Mouse (Mus musculus): ENCODE measurements around the gene Selenon. TPM values are rescaled to one million over a fixed set of nuclear protein-coding genes. Genes with fewer than 3 reads are reported as not detected.

Selenon gene
- total RNA-seq, 2 experiments from 2014 or later, result 4.4 to 6.3 TPM

DNA sequence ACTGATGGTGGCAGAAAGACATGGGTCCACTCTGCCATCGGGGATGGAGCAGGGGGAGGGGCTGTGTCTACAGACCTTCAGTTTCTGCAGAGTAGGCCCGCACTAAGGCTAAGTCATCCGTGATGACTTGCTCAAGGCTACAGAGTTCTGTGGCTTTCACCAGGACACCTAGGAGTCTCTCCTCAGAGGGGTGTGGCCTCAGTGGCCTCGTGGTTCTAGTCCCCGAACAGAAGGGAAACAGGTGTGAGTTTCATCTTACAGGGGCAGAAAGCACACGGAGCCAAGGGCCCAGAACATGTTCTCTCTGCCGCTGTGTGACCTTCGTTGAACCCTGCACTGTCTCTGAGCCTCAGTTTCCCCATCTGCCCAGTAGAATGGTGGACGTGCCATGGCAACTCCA lies 36.3 kb upstream of the Selenon start:
- no peak for DNase-seq
- intact Hi-C loops (cut with DNase I), result loop anchor here (5.0 kb wide), 1 partner anchor 46 kb away; no protein-coding TSS in a partner anchor
- no peak overlapping the region for H3K27ac ChIP-seq
- no peak overlapping the region for H3K4me3 ChIP-seq
- no peak for TF ChIP-seq CTCF (IDR thresholded peaks at IDR 0.05)

GRCm38 (mm10) chr4:134587636-134588197 lies 35.8 kb upstream of the Selenon start:
- Histone ChIP-seq H3K4me3 (no peak overlapping the region), H3K27ac (no peak overlapping the region)
- DNase-seq, result no peak
- TF ChIP-seq CTCF (IDR thresholded peaks at IDR 0.05), result no peak
- intact Hi-C loops (cut with DNase I), result loop anchor here (5.0 kb wide), 1 partner anchor 45 kb away; no protein-coding TSS in a partner anchor

DNA sequence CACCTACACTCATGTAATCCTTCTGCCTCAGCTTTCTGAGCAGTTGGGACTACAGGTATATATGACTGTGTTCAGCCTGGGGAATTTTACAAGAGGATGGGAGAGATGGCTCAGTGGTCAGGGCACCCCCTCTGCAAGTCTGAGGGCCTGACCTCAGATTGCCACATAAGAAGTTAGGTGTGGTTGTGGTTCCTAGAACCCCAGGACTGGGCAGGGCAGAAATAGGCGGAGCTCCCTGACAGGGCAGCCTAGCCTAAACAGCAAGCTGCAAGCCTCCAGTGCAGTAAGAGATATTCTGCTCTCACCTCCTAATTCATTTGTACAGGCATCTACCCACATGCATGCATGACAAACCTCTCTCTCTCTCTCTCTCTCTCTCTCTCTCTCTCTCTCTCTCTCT lies 34.7 kb upstream of the Selenon start:
- no peak for DNase-seq
- H3K27ac ChIP-seq, result no peak overlapping the region
- intact Hi-C loops (cut with DNase I), result loop anchor here (5.0 kb wide), 1 partner anchor 44 kb away; no protein-coding TSS in a partner anchor
- no peak overlapping the region for H3K4me3 ChIP-seq
- no peak for TF ChIP-seq CTCF (IDR thresholded peaks at IDR 0.05)

- TF ChIP-seq CTCF (IDR thresholded peaks at IDR 0.05), result no peak
- H3K4me3 ChIP-seq, result no peak overlapping the region
- no peak for DNase-seq
- no peak overlapping the region for H3K27ac ChIP-seq
- intact Hi-C loops (cut with DNase I), result loop anchor here (5.0 kb wide), 1 partner anchor 44 kb away; no protein-coding TSS in a partner anchor
Measured at GRCm38 (mm10) chr4:134586126-134586525, 34.2 kb upstream of the Selenon start.

- Histone ChIP-seq H3K4me3 (no peak overlapping the region), H3K27ac (no peak overlapping the region)
- peak; percentile 59 for DNase-seq
- intact Hi-C loops (cut with DNase I), result no loop called here
- TF ChIP-seq CTCF (IDR thresholded peaks at IDR 0.05), result peak; percentile 64
Measured at GRCm38 (mm10) chr4:134583513-134583912, 31.5 kb upstream of the Selenon start.

GRCm38 (mm10) chr4:134581365-134581764 lies 29.4 kb upstream of the Selenon start:
- Histone ChIP-seq H3K4me3 (no peak overlapping the region), H3K27ac (no peak overlapping the region)
- intact Hi-C loops (cut with DNase I), result no loop called here
- no peak for DNase-seq
- TF ChIP-seq CTCF (IDR thresholded peaks at IDR 0.05), result no peak

- Histone ChIP-seq H3K4me3 (no peak overlapping the region), H3K27ac (no peak overlapping the region)
- intact Hi-C loops (cut with DNase I), result no loop called here
- no peak for TF ChIP-seq CTCF (IDR thresholded peaks at IDR 0.05)
- no peak for DNase-seq
Measured at GRCm38 (mm10) chr4:134580351-134581148, 28.6 kb upstream of the Selenon start.

DNA sequence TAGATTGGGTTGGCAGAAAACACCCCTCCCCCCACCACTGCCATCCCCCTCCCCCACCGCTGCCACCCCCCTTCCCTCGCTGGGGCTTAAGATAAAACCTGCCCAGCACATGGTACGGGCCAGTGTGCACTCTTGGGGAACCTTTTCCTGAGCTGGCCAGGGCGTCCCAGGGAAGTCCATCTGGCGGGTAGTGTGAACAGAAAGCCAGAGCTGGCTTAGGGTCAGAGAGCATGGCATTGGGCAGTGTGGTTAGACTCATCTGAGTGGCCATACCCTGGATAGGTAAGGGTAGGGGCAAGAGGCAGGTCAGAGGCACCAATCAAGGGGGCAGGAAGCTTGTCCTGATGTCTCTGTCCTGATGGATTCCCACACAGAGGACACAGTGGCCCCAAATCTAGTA lies 27.7 kb upstream of the Selenon start:
- no peak for TF ChIP-seq CTCF (IDR thresholded peaks at IDR 0.05)
- intact Hi-C loops (cut with DNase I), result no loop called here
- no peak overlapping the region for H3K27ac ChIP-seq
- DNase-seq, result no peak
- no peak overlapping the region for H3K4me3 ChIP-seq

DNA sequence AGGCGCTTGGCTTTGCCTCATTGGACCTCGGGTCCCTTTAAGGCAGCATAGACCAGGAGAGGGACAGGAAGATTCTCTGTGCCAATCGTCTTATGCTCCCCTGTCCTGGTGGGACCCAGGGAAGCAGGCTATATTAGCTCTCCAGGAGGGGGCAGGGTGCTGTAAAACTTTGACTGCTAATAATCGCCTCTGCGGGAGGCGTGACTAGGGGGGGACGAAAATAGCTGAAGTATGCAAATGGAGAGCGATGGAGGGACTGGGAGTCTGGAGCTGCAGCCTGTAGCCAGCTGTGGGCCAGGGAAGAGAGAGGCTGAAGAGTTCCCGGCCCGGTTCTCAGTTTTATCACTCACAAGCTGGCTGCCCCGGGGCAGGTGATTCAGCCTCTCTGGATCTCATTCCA lies 27.2 kb upstream of the Selenon start:
- DNase-seq, result no peak
- TF ChIP-seq CTCF (IDR thresholded peaks at IDR 0.05), result peak; percentile 39; the same call in 1 of the 2 replicates
- H3K4me3 ChIP-seq, result peak overlapping the region; percentile 11; the same call in 1 of the 2 replicates
- H3K27ac ChIP-seq, result no peak overlapping the region
- intact Hi-C loops (cut with DNase I), result no loop called here

- no peak overlapping the region for H3K27ac ChIP-seq
- TF ChIP-seq CTCF (IDR thresholded peaks at IDR 0.05), result no peak
- no peak overlapping the region for H3K4me3 ChIP-seq
- no peak for DNase-seq
- intact Hi-C loops (cut with DNase I), result no loop called here
Measured at GRCm38 (mm10) chr4:134578407-134578806, 26.4 kb upstream of the Selenon start.

DNA sequence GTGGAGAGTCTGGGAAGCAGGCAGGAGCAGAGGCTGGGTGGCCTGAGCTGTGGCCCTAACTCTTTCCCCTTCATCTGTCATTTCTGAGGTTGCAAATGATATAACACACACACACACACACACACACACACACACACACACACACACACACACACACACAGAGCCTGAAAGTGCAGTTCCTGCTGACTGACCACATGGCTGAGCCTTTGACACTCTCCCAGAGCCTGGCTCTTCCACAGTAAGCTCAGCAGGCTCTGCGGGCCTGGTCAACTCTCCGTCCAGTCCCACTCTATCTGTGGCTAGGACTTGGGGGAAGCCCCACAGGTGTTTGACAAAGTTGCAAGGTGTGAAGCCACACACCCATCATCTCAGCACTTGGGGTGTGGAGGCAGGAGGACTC lies 25.3 kb upstream of the Selenon start:
- DNase-seq, result no peak
- intact Hi-C loops (cut with DNase I), result no loop called here

GRCm38 (mm10) chr4:134575486-134575885 lies 23.5 kb upstream of the Selenon start:
- no peak overlapping the region for H3K27ac ChIP-seq
- DNase-seq, result no peak
- H3K4me3 ChIP-seq, result no peak overlapping the region
- intact Hi-C loops (cut with DNase I), result no loop called here
- no peak for TF ChIP-seq CTCF (IDR thresholded peaks at IDR 0.05)

More for the DNA sequence above, 25.3 kb upstream of the Selenon start:
- H3K4me3 ChIP-seq, result no peak overlapping the region
- no peak for TF ChIP-seq CTCF (IDR thresholded peaks at IDR 0.05)
- H3K27ac ChIP-seq, result no peak overlapping the region

Data from gastrocnemius, adult 2 months (tissue).